Mouse (Mus musculus) kidney, adult 2 months (tissue): ENCODE measurements at regions not wholly inside any gene's neighbourhood (a gene's known extent, or its start where the extent isn't known, plus 50 kb on each side); places are given as distances from the start of the nearest gene placed in this dataset.

Experiments used
- CTCF ChIP-seq: fragments of 200-500 bp; conservative IDR thresholded peaks from 2 replicates; pipeline ENCODE4 v1.5.1; 2011; ENCODE audit warnings: low read depth, mild to moderate bottlenecking, control low read depth, low read length, moderate library complexity, mixed read lengths; ENCODE audit not compliant: insufficient read depth, insufficient read length
- POLR2A ChIP-seq: fragments of 200-500 bp; IDR thresholded peaks from one replicate; pipeline ENCODE4 v1.6.1; 2011; ENCODE audit warnings: low read depth, low read length, control low read depth

GRCm38 (mm10) chr5:43111740-43112139, 121.2 kb upstream of the Cpeb2 start:
- TF ChIP-seq CTCF, result no peak
- TF ChIP-seq POLR2A, result no peak
